ENCODE assay signal across 25 mouse cellular contexts in genomic region chr10:116719616-116720015, GRCm38 (mm10).
"Had no signal": no experiment of that assay in that cellular context is flagged by ENCODE, and none has a peak within 500 bp of the region (broad histone marks: within the 10 kb centered on the region; RNA-seq: fewer than 3 reads in every experiment).

No protein-coding gene starts in this region.

- H3K36me3 ChIP-seq: heart, embryonic 12.5 days; hindbrain, embryonic 10.5 days; hindbrain, embryonic 12.5 days; intestine, embryonic 15.5 days; limb, embryonic 10.5 days; limb, embryonic 12.5 days; liver, embryonic 13.5 days; liver, embryonic 15.5 days had no signal

- H3K27me3 ChIP-seq: heart, embryonic 12.5 days; hindbrain, embryonic 12.5 days; intestine, embryonic 15.5 days; limb, embryonic 12.5 days; liver, embryonic 13.5 days; liver, embryonic 15.5 days had no signal

- H3K9me3 ChIP-seq: heart, embryonic 12.5 days; hindbrain, embryonic 12.5 days; intestine, embryonic 15.5 days; limb, embryonic 10.5 days; liver, embryonic 13.5 days; liver, embryonic 15.5 days had no signal

- ATAC-seq: hindbrain, embryonic 16.5 days; inflammation-experienced regulatory T-cells, adult 6 months; intestine, embryonic 15.5 days; intestine, postnatal 0 days had no signal

- DNase-seq: gastrocnemius, postnatal 14 days; gastrocnemius, postnatal 36 days; heart, postnatal 10 days; heart, postnatal 4 days; kidney, adult 18-20 months; kidney, adult 8-10 months; kidney, postnatal 10 days; kidney, postnatal 25 days; kidney, postnatal 4 days; liver; liver, embryonic 13.5 days had no signal

- H3K4me1 ChIP-seq: heart, embryonic 12.5 days; hindbrain, embryonic 10.5 days; intestine, embryonic 15.5 days; limb, embryonic 12.5 days; liver, embryonic 13.5 days; liver, embryonic 15.5 days had no signal

- H3K4me3 ChIP-seq: heart, adult 2 months; heart, embryonic 12.5 days; hindbrain, embryonic 10.5 days; hindbrain, embryonic 12.5 days; intestine, embryonic 15.5 days; layer of hippocampus, adult 2 months; limb, embryonic 10.5 days; limb, embryonic 12.5 days; liver, embryonic 13.5 days; liver, embryonic 15.5 days had no signal

- H3K27ac ChIP-seq: heart, adult 2 months; hindbrain, embryonic 10.5 days; hindbrain, embryonic 12.5 days; hindbrain, embryonic 14.5 days; intestine, embryonic 15.5 days; layer of hippocampus, adult 2 months; limb, embryonic 10.5 days; limb, embryonic 12.5 days; liver, embryonic 13.5 days; liver, embryonic 15.5 days had no signal

- H3K4me2 ChIP-seq: heart, embryonic 12.5 days; hindbrain, embryonic 12.5 days; hindbrain, embryonic 14.5 days; intestine, embryonic 15.5 days; limb, embryonic 12.5 days; liver, embryonic 11.5 days; liver, embryonic 13.5 days; liver, embryonic 15.5 days had no signal

- H3K9ac ChIP-seq: heart, embryonic 12.5 days; hindbrain, embryonic 12.5 days; hindbrain, embryonic 14.5 days; intestine, embryonic 15.5 days; limb, embryonic 12.5 days; liver, embryonic 13.5 days; liver, embryonic 15.5 days had no signal
